Mouse (Mus musculus): ENCODE measurements around the gene Fam189a1.

Fam189a1 gene

GRCm38 (mm10) chr7:65156514-65156911 is at the start of gene Fam189a1:
TSS of gene Fam189a1 (minus strand) at chr7:65156570.
- peak; percentile 82 for DNase-seq

GRCm38 (mm10) chr7:65206021-65206420 is 49.7 kb upstream of the Fam189a1 start:
- no peak for DNase-seq

GRCm38 (mm10) chr7:65202719-65203118 is 46.3 kb upstream of the Fam189a1 start:
- DNase-seq, result no peak

- DNase-seq, result peak; percentile 30
Measured at GRCm38 (mm10) chr7:65180694-65181093, 24.3 kb upstream of the Fam189a1 start.

- DNase-seq, result no peak
Measured at GRCm38 (mm10) chr7:65170762-65171161, 14.4 kb upstream of the Fam189a1 start.

- DNase-seq, result peak; percentile 7
Measured at GRCm38 (mm10) chr7:65157031-65158025, 958 bp upstream of the Fam189a1 start.

- peak; percentile 77 for DNase-seq
Measured at GRCm38 (mm10) chr7:65155628-65156513, 499 bp downstream of the Fam189a1 start.

GRCm38 (mm10) chr7:65154576-65154975 is 1.8 kb downstream of the Fam189a1 start:
- peak; percentile 12 for DNase-seq

- no peak for DNase-seq
Measured at GRCm38 (mm10) chr7:65153846-65154245, 2.5 kb downstream of the Fam189a1 start.

GRCm38 (mm10) chr7:65151526-65151925 is 4.8 kb downstream of the Fam189a1 start:
- DNase-seq, result no peak

GRCm38 (mm10) chr7:65149040-65149439 is 7.3 kb downstream of the Fam189a1 start:
- DNase-seq, result no peak

GRCm38 (mm10) chr7:65144881-65145280 is 11.5 kb downstream of the Fam189a1 start:
- no peak for DNase-seq

GRCm38 (mm10) chr7:65141907-65142698 is 14.3 kb downstream of the Fam189a1 start:
- DNase-seq, result no peak

GRCm38 (mm10) chr7:65140832-65141231 is 15.5 kb downstream of the Fam189a1 start:
- DNase-seq, result no peak

- DNase-seq, result no peak
Measured at GRCm38 (mm10) chr7:65140099-65140498, 16.3 kb downstream of the Fam189a1 start.

- DNase-seq, result no peak
Measured at GRCm38 (mm10) chr7:65123766-65124165, 32.6 kb downstream of the Fam189a1 start.

- no peak for DNase-seq
Measured at GRCm38 (mm10) chr7:65116903-65117302, 39.5 kb downstream of the Fam189a1 start.

GRCm38 (mm10) chr7:65115366-65115765 is 41.0 kb downstream of the Fam189a1 start:
- DNase-seq, result no peak

GRCm38 (mm10) chr7:65111664-65112063 is 44.7 kb downstream of the Fam189a1 start:
- DNase-seq, result no peak

GRCm38 (mm10) chr7:65105566-65105965 is 50.8 kb downstream of the Fam189a1 start:
- no peak for DNase-seq

GRCm38 (mm10) chr7:65105097-65105467 is 51.3 kb downstream of the Fam189a1 start:
- DNase-seq, result no peak
